Mouse (Mus musculus) G1E (cell line): ENCODE results near the gene Myom1.

Experiments used
- CTCF ChIP-seq: IDR thresholded peaks from 2 replicates; pipeline ENCODE4 v1.5.1; 2012; ENCODE audit warnings: low read depth, low read length, inconsistent platforms, mixed read lengths
- GATA1 ChIP-seq: IDR thresholded peaks from 2 replicates; pipeline ENCODE4 v1.6.1; 2012; ENCODE audit warnings: borderline replicate concordance, low read length, inconsistent platforms, mixed read lengths
- POLR2AphosphoS5 ChIP-seq: IDR thresholded peaks from 2 replicates; pipeline ENCODE4 v1.6.1; 2012; ENCODE audit warnings: low read depth, low read length, inconsistent platforms; ENCODE audit not compliant: insufficient replicate concordance
- TAL1 ChIP-seq: conservative IDR thresholded peaks from 2 replicates; pipeline ENCODE4 v1.6.1; 2012; ENCODE audit warnings: low read depth, low read length, inconsistent platforms, mixed read lengths

GRCm38 (mm10) chr17:71000255-71000654 is 2.2 kb upstream of the Myom1 start:
- TF ChIP-seq CTCF (no peak), TAL1 (no peak), GATA1 (no peak), POLR2AphosphoS5 (no peak)
